Mouse (Mus musculus) midbrain, embryonic 14.5 days (tissue): ENCODE results near the gene Pgm1. TPM values are rescaled to one million over a fixed set of nuclear protein-coding genes. Genes with fewer than 3 reads are reported as not detected.

Source experiments
- ATAC-seq: fragments of 200-750 bp; cut with Nextera tagmentation; 2 replicates; pipeline ENCODE4 v1.8.0; 2017; ENCODE audit warnings: moderate number of reproducible peaks, moderate library complexity; ENCODE audit not compliant: low FRiP score, low TSS enrichment
- DNase-seq: peaks from one replicate; pipeline ENCODE4 v3.0.0-alpha.2; 2015
- H3K27ac ChIP-seq: fragments of 300-500 bp; sonication (generic); replicated peaks from 2 replicates; pipeline ENCODE4 v1.5.1; 2014; ENCODE audit warnings: mild to moderate bottlenecking, low read depth, low read length, moderate library complexity
- H3K27me3 ChIP-seq: fragments of 300-500 bp; sonication (generic); 2 replicates; pipeline ENCODE4 v1.6.1; 2014; ENCODE audit warnings: low read length, control low read depth, mixed read lengths; ENCODE audit not compliant: control insufficient read depth, insufficient read depth
- H3K36me3 ChIP-seq: fragments of 300-500 bp; sonication (generic); 2 replicates; pipeline ENCODE4 v1.6.1; 2014; ENCODE audit warnings: low read length, control low read depth; ENCODE audit not compliant: control insufficient read depth, insufficient read depth
- H3K4me1 ChIP-seq: fragments of 300-500 bp; sonication (generic); 2 replicates; pipeline ENCODE4 v1.6.1; 2014; ENCODE audit warnings: mild to moderate bottlenecking, antibody characterized with exemption, low read length, control low read depth; ENCODE audit not compliant: control insufficient read depth, insufficient read depth
- H3K4me2 ChIP-seq: fragments of 300-500 bp; sonication (generic); 2 replicates; pipeline ENCODE4 v1.6.1; 2014; ENCODE audit warnings: mild to moderate bottlenecking, low read length, moderate library complexity
- H3K4me3 ChIP-seq: fragments of 300-500 bp; sonication (generic); replicated peaks from 2 replicates; pipeline ENCODE4 v1.5.1; 2014; ENCODE audit warnings: low read depth, low read length
- H3K9ac ChIP-seq: fragments of 300-500 bp; sonication (generic); replicated peaks from 2 replicates; pipeline ENCODE4 v1.6.1; 2014; ENCODE audit warnings: mild to moderate bottlenecking, low read length, moderate library complexity
- H3K9me3 ChIP-seq: fragments of 300-500 bp; sonication (generic); 2 replicates; pipeline ENCODE4 v1.6.1; 2016; ENCODE audit warnings: low read length, control low read depth, mixed read lengths; ENCODE audit not compliant: control insufficient read depth
- WGBS: fragments of 180-500 bp; shearing (Covaris S2); extraction: QIAGEN DNeasy Blood & Tissue Kit; methylation state at CpG from one replicate; pipeline ENCODE4 v1.1.7; 2014; 5-methylcytosine and 5-hydroxymethylcytosine counted together
- polyA plus RNA-seq: library from polyadenylated mRNA; unstranded; fragments of >200 nt; fragmentation: Nextera tagmentation; extraction: Ambion mirVana; gene quantifications from 2 replicates; pipeline ENCODE4 v1.2.1, GENCODE M21; 2014

Gene Pgm1
- polyA plus RNA-seq, 1 experiment from 2014 or later = 76.0 TPM

- 90% methylated on average over 7 of the region's 7 CpGs for WGBS
- ATAC-seq = no peak
- no peak for DNase-seq
These were observed 55.9 kb downstream of the Pgm1 start for GRCm38 (mm10) chr4:99985086-99985485.

DNA sequence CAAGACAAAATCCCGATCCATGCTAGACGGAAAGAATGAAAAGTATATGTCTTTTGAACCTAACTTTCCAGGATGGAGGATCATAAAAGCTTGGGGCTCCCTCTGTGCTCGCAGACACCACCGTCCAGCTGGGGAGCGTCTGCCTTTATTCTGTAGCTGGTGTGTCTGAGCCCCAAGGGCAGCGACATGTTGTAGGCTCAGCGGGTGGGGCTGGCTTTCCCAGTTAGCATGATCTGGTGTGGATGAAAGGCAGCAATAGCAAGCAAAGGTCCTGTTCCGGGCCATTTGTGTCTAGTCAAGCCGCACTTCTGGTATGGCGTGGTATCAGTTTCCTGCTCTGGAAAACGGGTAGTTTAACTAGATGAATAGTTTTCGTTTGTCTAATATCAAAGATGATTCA is 56.4 kb downstream of the Pgm1 start:
- H3K4me2 ChIP-seq = no peak overlapping the region
- no peaks in the 10 kb centered on the region for H3K27me3 ChIP-seq
- no peak overlapping the region for H3K27ac ChIP-seq
- H3K36me3 ChIP-seq = 0 out of 2 replicates have a peak, but pooled peaks cover 3% of the 10 kb centered on the region
- H3K9ac ChIP-seq = no peak overlapping the region
- DNase-seq (no peak), ATAC-seq (no peak)
- H3K4me1 ChIP-seq = no peaks in the 10 kb centered on the region
- no peaks in the 10 kb centered on the region for H3K9me3 ChIP-seq
- H3K4me3 ChIP-seq = no peak overlapping the region
- WGBS = 82% methylated on average over 12 of the region's 12 CpGs

More at GRCm38 (mm10) chr4:99985086-99985485, 55.9 kb downstream of the Pgm1 start:
- Histone ChIP-seq H3K27ac (no peak overlapping the region), H3K9me3 (no peaks in the 10 kb centered on the region), H3K36me3 (0 out of 2 replicates have a peak, but pooled peaks cover 3% of the 10 kb centered on the region), H3K4me3 (no peak overlapping the region), H3K4me1 (no peaks in the 10 kb centered on the region), H3K9ac (no peak overlapping the region), H3K4me2 (no peak overlapping the region), H3K27me3 (no peaks in the 10 kb centered on the region)

GRCm38 (mm10) chr4:99986609-99987008 is 57.4 kb downstream of the Pgm1 start:
- Histone ChIP-seq H3K4me1 (no peaks in the 10 kb centered on the region), H3K9ac (no peak overlapping the region), H3K4me3 (no peak overlapping the region), H3K36me3 (0 out of 2 replicates have a peak, but pooled peaks cover 3% of the 10 kb centered on the region), H3K4me2 (no peak overlapping the region), H3K27me3 (no peaks in the 10 kb centered on the region), H3K9me3 (no peaks in the 10 kb centered on the region), H3K27ac (no peak overlapping the region)
- no peak for DNase-seq
- ATAC-seq = no peak
- 94% methylated on average over 10 of the region's 10 CpGs for WGBS

DNA sequence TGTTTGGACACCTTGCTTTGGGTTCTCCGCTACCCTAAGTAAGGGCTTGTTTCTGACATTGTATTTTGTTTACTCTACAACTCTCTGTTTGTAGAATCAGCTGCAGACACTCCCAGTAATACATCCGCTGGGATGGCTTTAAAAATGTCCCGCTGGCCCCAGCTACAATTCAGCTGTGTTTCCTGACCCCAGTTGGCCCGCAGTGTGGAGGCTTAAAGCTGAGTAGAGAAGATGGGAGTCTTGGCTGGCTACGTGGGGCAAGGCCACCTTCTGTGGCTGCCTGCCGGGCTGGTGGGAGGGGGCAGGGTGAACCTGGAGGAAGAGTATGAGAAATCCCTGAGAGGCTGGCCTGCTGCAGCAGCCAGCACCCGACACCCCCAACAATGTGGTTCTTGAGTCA is 59.6 kb downstream of the Pgm1 start:
- 78% methylated on average over 7 of the region's 7 CpGs for WGBS
- Histone ChIP-seq H3K36me3 (no peaks in the 10 kb centered on the region), H3K9me3 (no peaks in the 10 kb centered on the region), H3K4me2 (no peak overlapping the region), H3K27ac (no peak overlapping the region), H3K9ac (no peak overlapping the region), H3K27me3 (no peaks in the 10 kb centered on the region), H3K4me1 (no peaks in the 10 kb centered on the region), H3K4me3 (no peak overlapping the region)
- no peak for DNase-seq
- no peak for ATAC-seq

GRCm38 (mm10) chr4:100000971-100001370 is 71.8 kb downstream of the Pgm1 start:
- Histone ChIP-seq H3K4me1 (no peaks in the 10 kb centered on the region), H3K4me3 (no peak overlapping the region), H3K36me3 (no peaks in the 10 kb centered on the region), H3K4me2 (no peak overlapping the region), H3K27ac (no peak overlapping the region), H3K9me3 (no peaks in the 10 kb centered on the region), H3K9ac (no peak overlapping the region), H3K27me3 (no peaks in the 10 kb centered on the region)
- no peak for DNase-seq
- ATAC-seq = no peak
- WGBS = 79% methylated on average over 5 of the region's 5 CpGs

GRCm38 (mm10) chr4:100001806-100002205 is 72.6 kb downstream of the Pgm1 start:
- Histone ChIP-seq H3K4me3 (no peak overlapping the region), H3K36me3 (no peaks in the 10 kb centered on the region), H3K4me2 (no peak overlapping the region), H3K27ac (no peak overlapping the region), H3K4me1 (no peaks in the 10 kb centered on the region), H3K9ac (no peak overlapping the region), H3K9me3 (no peaks in the 10 kb centered on the region), H3K27me3 (no peaks in the 10 kb centered on the region)
- 71% methylated on average over 7 of the region's 7 CpGs for WGBS
- DNase-seq (no peak), ATAC-seq (no peak)

DNA sequence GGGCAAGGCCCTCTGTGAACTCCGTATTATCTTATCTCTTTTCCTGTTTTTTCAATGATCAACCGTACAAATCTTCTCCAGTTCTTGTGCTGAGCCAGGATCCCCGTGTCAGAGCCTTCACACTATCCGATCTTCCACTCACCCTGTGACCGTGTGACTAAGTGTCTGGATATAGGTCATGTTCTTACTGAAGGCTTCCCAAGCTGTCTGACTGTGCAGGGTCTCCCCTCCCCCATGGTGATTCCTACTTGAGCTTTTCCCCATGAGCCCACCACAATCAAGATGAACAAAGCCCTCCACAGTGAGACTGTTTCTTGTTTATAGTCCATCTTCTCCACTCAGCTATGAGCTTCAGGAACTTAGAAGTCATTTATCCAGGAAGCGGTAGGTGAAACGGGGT is 78.5 kb downstream of the Pgm1 start:
- no peak for DNase-seq
- WGBS = 87% methylated on average over 7 of the region's 7 CpGs
- Histone ChIP-seq H3K27me3 (no peaks in the 10 kb centered on the region), H3K9me3 (no peaks in the 10 kb centered on the region), H3K27ac (no peak overlapping the region), H3K4me2 (no peak overlapping the region), H3K4me1 (0 out of 2 replicates have a peak, but pooled peaks cover 3% of the 10 kb centered on the region), H3K4me3 (no peak overlapping the region), H3K9ac (no peak overlapping the region), H3K36me3 (no peaks in the 10 kb centered on the region)
- ATAC-seq = no peak

GRCm38 (mm10) chr4:100008371-100009090 is 79.3 kb downstream of the Pgm1 start:
- DNase-seq (peak; percentile 82), ATAC-seq (peak; percentile 38; the same call in 1 of the 2 replicates)
- WGBS = 42% methylated on average over 5 of the region's 5 CpGs
- Histone ChIP-seq H3K36me3 (no peaks in the 10 kb centered on the region), H3K4me1 (0 out of 2 replicates have a peak, but pooled peaks cover 3% of the 10 kb centered on the region), H3K9me3 (no peaks in the 10 kb centered on the region), H3K27ac (no peak overlapping the region), H3K4me2 (no peak overlapping the region), H3K27me3 (no peaks in the 10 kb centered on the region), H3K4me3 (no peak overlapping the region), H3K9ac (no peak overlapping the region)

DNA sequence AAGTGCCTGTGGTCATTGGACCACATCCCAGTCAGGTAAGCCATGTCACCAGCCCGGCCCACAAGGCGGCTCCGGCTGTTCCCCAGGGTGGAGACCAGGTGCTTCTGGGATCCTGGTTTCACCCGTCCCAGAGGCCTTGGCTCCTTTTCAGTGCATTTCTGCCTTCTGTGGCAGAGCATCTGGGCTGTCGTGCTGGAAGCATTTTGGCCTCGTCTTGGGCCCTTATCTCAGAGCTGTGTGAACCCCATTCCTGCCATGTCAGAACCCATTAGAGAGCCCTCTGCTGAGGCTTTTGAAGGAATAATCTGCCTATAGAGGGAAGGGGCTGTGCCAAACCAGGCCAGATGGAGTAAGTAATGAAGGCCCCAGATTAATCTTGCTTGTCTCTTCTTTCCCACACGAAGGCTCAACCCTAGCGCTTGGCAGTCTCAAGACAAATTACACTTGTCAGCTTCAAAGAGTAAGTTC is 80.0 kb downstream of the Pgm1 start:
- H3K9ac ChIP-seq = no peak overlapping the region
- H3K4me1 ChIP-seq = 0 out of 2 replicates have a peak, but pooled peaks cover 3% of the 10 kb centered on the region
- DNase-seq (peak; percentile 39), ATAC-seq (peak; percentile 34; the same call in 1 of the 2 replicates)
- no peaks in the 10 kb centered on the region for H3K27me3 ChIP-seq
- 43% methylated on average over 8 of the region's 8 CpGs for WGBS
- no peak overlapping the region for H3K4me3 ChIP-seq
- no peak overlapping the region for H3K4me2 ChIP-seq
- no peak overlapping the region for H3K27ac ChIP-seq
- H3K36me3 ChIP-seq = no peaks in the 10 kb centered on the region
- no peaks in the 10 kb centered on the region for H3K9me3 ChIP-seq
